Mouse (Mus musculus) CD4-positive, CD25-positive, alpha-beta regulatory T cell, adult 9 weeks (primary cell): ENCODE results near the gene Calm4. TPM values are rescaled to one million over a fixed set of nuclear protein-coding genes. Genes with fewer than 3 reads are reported as not detected.

Source experiments
- polyA plus RNA-seq: library from polyadenylated mRNA; unstranded; fragments of 100-300 nt; shearing (Covaris generic); gene quantifications from one replicate; pipeline ENCODE4 v1.2.1, GENCODE M21; 2017

The Calm4 gene
- polyA plus RNA-seq: not detected

DNA sequence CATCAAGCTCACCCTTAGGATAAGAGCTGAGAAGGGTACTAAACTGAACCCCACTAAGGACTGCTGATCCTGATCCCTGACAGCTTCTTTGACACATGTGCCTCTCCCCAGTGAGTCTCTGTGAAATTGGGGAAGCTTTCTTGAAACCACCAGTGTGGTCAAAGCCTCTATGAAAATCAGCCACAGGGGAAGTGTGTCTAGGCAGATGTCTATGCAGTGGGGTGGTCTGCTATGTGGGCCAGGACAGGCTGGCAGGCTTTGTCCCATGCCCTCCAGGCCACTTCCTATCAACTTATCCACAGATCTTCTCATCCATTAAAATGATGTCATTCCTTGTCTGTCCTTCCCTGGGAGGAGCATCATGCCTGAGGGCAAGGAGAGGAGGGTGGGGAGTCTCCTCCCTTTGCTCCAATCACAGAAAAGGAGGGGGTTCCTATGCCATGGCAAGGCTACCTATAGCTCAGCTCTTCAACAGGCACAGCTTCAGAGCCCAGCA is at the start of gene Calm4:
Gene Calm4, plus strand, starts transcription at position 446 of the 496 bp plus-strand sequence.

DNA sequence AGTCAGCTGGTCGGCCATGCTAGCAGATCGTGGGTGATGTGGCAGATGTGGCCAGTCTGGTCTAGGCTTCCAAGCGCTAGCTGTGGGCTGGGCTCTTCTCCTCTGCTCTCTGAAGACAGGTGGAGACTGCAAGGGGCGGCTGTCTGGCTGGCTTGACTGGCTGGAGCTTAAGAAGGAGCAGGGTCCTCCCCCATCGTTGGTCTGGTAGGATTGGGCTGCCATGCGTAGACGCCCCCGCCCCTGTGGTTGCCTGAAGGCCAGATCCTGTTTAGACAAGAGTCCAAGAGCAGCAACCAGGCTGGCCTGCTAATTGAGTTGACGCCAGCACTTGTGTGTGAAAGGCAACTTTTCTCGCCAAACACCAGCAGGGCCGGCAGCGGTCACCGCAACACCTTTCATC is 33.4 kb upstream of the Calm4 start, which contains the start of gene Calml3:
Gene Calml3, minus strand, starts transcription at position 131 of the 400 bp plus-strand sequence.

DNA sequence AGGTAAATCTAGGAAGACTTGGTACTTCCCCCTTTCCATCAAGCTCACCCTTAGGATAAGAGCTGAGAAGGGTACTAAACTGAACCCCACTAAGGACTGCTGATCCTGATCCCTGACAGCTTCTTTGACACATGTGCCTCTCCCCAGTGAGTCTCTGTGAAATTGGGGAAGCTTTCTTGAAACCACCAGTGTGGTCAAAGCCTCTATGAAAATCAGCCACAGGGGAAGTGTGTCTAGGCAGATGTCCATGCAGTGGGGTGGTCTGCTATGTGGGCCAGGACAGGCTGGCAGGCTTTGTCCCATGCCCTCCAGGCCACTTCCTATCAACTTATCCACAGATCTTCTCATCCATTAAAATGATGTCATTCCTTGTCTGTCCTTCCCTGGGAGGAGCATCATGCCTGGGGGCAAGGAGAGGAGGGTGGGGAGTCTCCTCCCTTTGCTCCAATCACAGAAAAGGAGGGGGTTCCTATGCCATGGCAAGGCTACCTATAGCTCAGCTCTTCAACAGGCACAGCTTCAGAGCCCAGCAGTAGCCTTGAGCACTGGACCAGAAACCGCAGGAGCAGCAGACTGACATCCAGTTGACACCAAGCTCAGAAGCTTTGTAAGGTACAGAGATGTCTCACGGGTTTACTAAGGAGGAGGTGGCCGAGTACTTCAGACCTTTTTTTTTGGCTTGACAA is 16.2 kb downstream of the Calm4 start, which contains the start of gene Calm5:
Gene Calm5, plus strand, starts transcription at position 526 of the 686 bp plus-strand sequence.

Other genes starting within 250 kb of the Calm4 start
- 67.0 TPM for gene Fam208b, start 226.6 kb upstream of the Calm4 start, polyA plus RNA-seq
- gene Asb13, start 203.7 kb upstream of the Calm4 start, polyA plus RNA-seq: 54.5 TPM
- not detected for gene Calml3, start 33.4 kb upstream of the Calm4 start, polyA plus RNA-seq
- gene Calm5, start 16.4 kb downstream of the Calm4 start, polyA plus RNA-seq: not detected
- gene Net1, start 80.5 kb downstream of the Calm4 start, polyA plus RNA-seq: 41.3 TPM
- gene Tubal3, start 80.5 kb downstream of the Calm4 start, polyA plus RNA-seq: 0.35 TPM
- not detected for gene Ucn3, start 107.6 kb downstream of the Calm4 start, polyA plus RNA-seq
- gene Akr1c14, start 211.3 kb downstream of the Calm4 start, polyA plus RNA-seq: not detected